Comparison of ENCODE assay signal across 8 mouse cellular contexts in genomic region chr1:133177480-133178172, GRCm38 (mm10). TPM values are rescaled to one million over a fixed set of nuclear protein-coding genes. Genes with fewer than 3 reads are reported as not detected.
A peak's percentile ranks its signal among the peaks of the same experiment; 100 is the strongest.
DNase-seq lines count a peak whose midpoint lies in the region; TF ChIP-seq lines count a peak whose summit lies in the region.

No protein-coding gene starts in this region.

- H3K4me1 ChIP-seq in heart, embryonic 10.5 days: peaks cover 21% of the 10 kb centered on the region

- DNase-seq in left cerebral cortex, adult 2 months (ENCODE audit: extremely low spot score in 1 of 2, low spot score in 2 of 2): peak; percentile 57 to 71
- DNase-seq in left cerebral cortex, adult 11 months (ENCODE audit: low spot score): no peak
- DNase-seq in MN1 (ENCODE audit: low spot score): peak; percentile 82
- DNase-seq in cerebellum, adult 8-10 months: peak; percentile 62
- DNase-seq in heart, embryonic 10.5 days (ENCODE audit: low spot score): no peak
- DNase-seq in layer of hippocampus, postnatal 36 days: peak; percentile 51 to 55
- peak; percentile 26 to 45 for DNase-seq in natural killer cell, adult 2 months (ENCODE audit: low spot score in 2 of 2)
- peak; percentile 47 to 53 for DNase-seq in thymus, postnatal 36 days

- intact Hi-C loops in left cerebral cortex, adult 2 months (cut with DNase I): loop anchor here (1.0 kb wide), 2 partner anchors 130 to 176 kb away; no protein-coding TSS in a partner anchor

- H3K27me3 ChIP-seq in heart, embryonic 10.5 days (ENCODE audit: insufficient read depth, poor library complexity, severe bottlenecking): peaks cover 46% of the 10 kb centered on the region

- H3K9me3 ChIP-seq in heart, embryonic 10.5 days: no peaks in the 10 kb centered on the region

- H3K27ac ChIP-seq in left cerebral cortex, adult 2 months: peak overlapping the region; percentile 70
- H3K27ac ChIP-seq in heart, embryonic 10.5 days: peak overlapping the region; percentile 16; the same call in 1 of the 2 replicates

- TF ChIP-seq CTCF in left cerebral cortex, adult 2 months (IDR thresholded peaks at IDR 0.05): peak; percentile 93

- 44% methylated on average over 8 of the region's 8 CpGs for WGBS in heart, embryonic 10.5 days

- no peaks in the 10 kb centered on the region for H3K36me3 ChIP-seq in heart, embryonic 10.5 days

- H3K4me3 ChIP-seq in left cerebral cortex, adult 2 months: no peak overlapping the region
- no peak overlapping the region for H3K4me3 ChIP-seq in heart, embryonic 10.5 days

RNA-seq across cellular contexts. Expression of gene Plekha6, which starts 13.6 kb away (rescaled TPM):
- 10 to 100 TPM; 94.2 to 96.3 TPM for total RNA-seq in left cerebral cortex, adult 2 months (2021)
- 13.5 and 14.2 TPM in 2 replicates for polyA plus RNA-seq in heart, embryonic 10.5 days (2016; fragmentation: Nextera tagmentation; extraction: Ambion mirVana)
- total RNA-seq in layer of hippocampus, postnatal 36 days (2021): 10 to 100 TPM; 48.4 to 51.8 TPM

RNA-seq across cellular contexts. Expression of gene Ppp1r15b, which starts 46.7 kb away (rescaled TPM):
- total RNA-seq in left cerebral cortex, adult 2 months (2021): 10 to 100 TPM; 41.4 to 44.3 TPM
- polyA plus RNA-seq in heart, embryonic 10.5 days (2016; fragmentation: Nextera tagmentation; extraction: Ambion mirVana): 44.9 and 46.1 TPM in 2 replicates
- total RNA-seq in layer of hippocampus, postnatal 36 days (2021): 10 to 100 TPM; 42.5 to 44.2 TPM

Comparison
In these comparisons a context has a peak if more than half of its experiments do, and no peak if none do; other contexts are left out.
1. DNase-seq: peak in left cerebral cortex, adult 2 months (2 of 2), MN1 (single experiment), cerebellum, adult 8-10 months (single experiment), layer of hippocampus, postnatal 36 days (2 of 2), natural killer cell, adult 2 months (2 of 2) and thymus, postnatal 36 days (2 of 2); none in left cerebral cortex, adult 11 months (single experiment) and heart, embryonic 10.5 days (single experiment).